Mouse (Mus musculus): ENCODE results near the gene Prps2.

- TF ChIP-seq CTCF (IDR thresholded peaks at IDR 0.05; ENCODE audit: insufficient read depth, low read depth, low read length) = no peak
- no peak for TF ChIP-seq POLR2A (IDR thresholded peaks at IDR 0.05; ENCODE audit: insufficient read depth, low read depth, low read length)
Measured at GRCm38 (mm10) chrX:167323742-167324141, 58.8 kb downstream of the Prps2 start.
